Mouse (Mus musculus): ENCODE measurements around the gene Inka2. TPM values are rescaled to one million over a fixed set of nuclear protein-coding genes. Genes with fewer than 3 reads are reported as not detected.

Gene Inka2
- total RNA-seq (2022), result 10 to 100 TPM; 69.6 to 79.1 (median 72.2) TPM

- DNase-seq (ENCODE audit: low spot score in 2 of 2), result peak; percentile 80 to 84
Observed at GRCm38 (mm10) chr3:105704031-105705008, at the start of gene Inka2. Inka2 (plus strand) TSS chr3:105704599.

GRCm38 (mm10) chr3:105655031-105655585 lies 49.3 kb upstream of the Inka2 start:
- DNase-seq (ENCODE audit: low spot score in 2 of 2), result no peak

GRCm38 (mm10) chr3:105660530-105660929 lies 43.9 kb upstream of the Inka2 start:
- DNase-seq (ENCODE audit: low spot score in 2 of 2), result no peak

GRCm38 (mm10) chr3:105663043-105663442 lies 41.4 kb upstream of the Inka2 start:
- DNase-seq (ENCODE audit: low spot score in 2 of 2), result no peak

- no peak for DNase-seq (ENCODE audit: low spot score in 2 of 2)
Observed at GRCm38 (mm10) chr3:105665105-105665765, 39.2 kb upstream of the Inka2 start.

- no peak for DNase-seq (ENCODE audit: low spot score in 2 of 2)
Observed at GRCm38 (mm10) chr3:105666996-105667523, 37.3 kb upstream of the Inka2 start.

GRCm38 (mm10) chr3:105668161-105668560 lies 36.2 kb upstream of the Inka2 start:
- DNase-seq (ENCODE audit: low spot score in 2 of 2), result peak in 1 of 2 experiments; percentile 24

- no peak for DNase-seq (ENCODE audit: low spot score in 2 of 2)
Observed at GRCm38 (mm10) chr3:105669776-105670175, 34.6 kb upstream of the Inka2 start.

GRCm38 (mm10) chr3:105670801-105671200 lies 33.6 kb upstream of the Inka2 start:
- no peak for DNase-seq (ENCODE audit: low spot score in 2 of 2)

GRCm38 (mm10) chr3:105674595-105675218 lies 29.7 kb upstream of the Inka2 start:
- DNase-seq (ENCODE audit: low spot score in 2 of 2), result peak; percentile 62 to 75

- no peak for DNase-seq (ENCODE audit: low spot score in 2 of 2)
Observed at GRCm38 (mm10) chr3:105675932-105676331, 28.5 kb upstream of the Inka2 start.

- DNase-seq (ENCODE audit: low spot score in 2 of 2), result no peak
Observed at GRCm38 (mm10) chr3:105680346-105680745, 24.1 kb upstream of the Inka2 start.

- DNase-seq (ENCODE audit: low spot score in 2 of 2), result no peak
Observed at GRCm38 (mm10) chr3:105686394-105687323, 17.7 kb upstream of the Inka2 start.

- peak; percentile 91 to 94 for DNase-seq (ENCODE audit: low spot score in 2 of 2)
Observed at GRCm38 (mm10) chr3:105687324-105688060, 16.9 kb upstream of the Inka2 start, which contains the start of gene Ddx20. Ddx20 (minus strand) TSS chr3:105687574.

- DNase-seq (ENCODE audit: low spot score in 2 of 2), result no peak
Observed at GRCm38 (mm10) chr3:105688536-105688935, 15.9 kb upstream of the Inka2 start.

GRCm38 (mm10) chr3:105693327-105694080 lies 10.9 kb upstream of the Inka2 start:
- DNase-seq (ENCODE audit: low spot score in 2 of 2), result peak; percentile 72 to 80

- no peak for DNase-seq (ENCODE audit: low spot score in 2 of 2)
Observed at GRCm38 (mm10) chr3:105695476-105696386, 8.7 kb upstream of the Inka2 start.
